Mouse (Mus musculus): ENCODE results near the gene Gm17509.

- TF ChIP-seq POLR2A (IDR thresholded peaks at IDR 0.05; ENCODE audit: insufficient read length, low read depth) (no peak), MYOG (IDR thresholded peaks at IDR 0.05; ENCODE audit: control insufficient read depth in 1 of 3, insufficient read depth in 1 of 3, insufficient read length in 2 of 3, low read depth in 2 of 3) (no peak), TCF12 (IDR thresholded peaks at IDR 0.05; ENCODE audit: insufficient read depth, poor library complexity, severe bottlenecking) (no peak), MAX (IDR thresholded peaks at IDR 0.05; ENCODE audit: low read depth) (no peak), POLR2AphosphoS2 (IDR thresholded peaks at IDR 0.05; ENCODE audit: insufficient read length, low read depth) (no peak), MYOD1 (IDR thresholded peaks at IDR 0.05; ENCODE audit: control insufficient read depth in 1 of 3, insufficient read length in 2 of 3, low read depth in 2 of 3) (no peak)
These were observed 4.7 kb downstream of the Gm17509 start for GRCm38 (mm10) chr13:117216126-117216525.

All from myocyte (in vitro differentiated cells).